Mouse (Mus musculus): ENCODE measurements around the gene Ksr2.

- no peak for TF ChIP-seq CTCF (IDR thresholded peaks at IDR 0.05; ENCODE audit: low read depth, low read length)
- no peak for TF ChIP-seq POLR2AphosphoS5 (IDR thresholded peaks at IDR 0.05; ENCODE audit: insufficient replicate concordance, low read depth, low read length)
Measured at GRCm38 (mm10) chr5:117791875-117792274, 378.1 kb downstream of the Ksr2 start.

Data from G1E (cell line).